Mouse (Mus musculus) cerebellum, adult 9-11 months (tissue): ENCODE measurements around the gene Lmntd1.
"Not testable (repeated sequence)": the region's sequence is repeated elsewhere in the genome, so short reads cannot be mapped to it uniquely, and the experiment has no call there.

Experiments used
- DNase-seq: peaks from one replicate; pipeline ENCODE4 v3.0.0; 2022

Gene Lmntd1

GRCm38 (mm10) chr6:145338571-145339294, 275.4 kb downstream of the Lmntd1 start:
- peak; percentile 17 for DNase-seq

GRCm38 (mm10) chr6:145337521-145337920, 276.6 kb downstream of the Lmntd1 start:
- DNase-seq, result not testable (repeated sequence)

- no peak for DNase-seq
These were observed 278.0 kb downstream of the Lmntd1 start for GRCm38 (mm10) chr6:145335876-145336768.

GRCm38 (mm10) chr6:145334211-145334610, 279.9 kb downstream of the Lmntd1 start:
- no peak for DNase-seq

- no peak for DNase-seq
These were observed 287.8 kb downstream of the Lmntd1 start for GRCm38 (mm10) chr6:145326141-145326806.

DNA sequence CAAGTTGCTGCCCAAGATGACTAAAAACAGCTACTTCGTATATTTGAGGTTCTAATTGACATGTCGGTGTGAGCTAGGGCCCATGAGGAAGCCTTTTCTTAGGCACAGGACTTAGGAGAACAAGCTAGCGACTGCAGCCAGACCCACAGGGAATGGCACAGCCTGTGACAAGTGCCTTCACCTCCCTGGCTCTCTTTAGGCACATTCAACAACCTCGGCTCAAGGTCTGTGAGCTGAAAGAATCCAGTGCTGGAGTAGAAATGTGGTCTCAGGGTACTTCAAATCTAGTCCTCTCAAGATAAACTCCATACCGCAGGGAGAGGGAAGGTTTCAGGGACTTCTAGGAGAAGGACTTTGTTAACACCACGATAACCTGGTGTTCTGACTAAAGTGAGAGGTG, 289.0 kb downstream of the Lmntd1 start:
- DNase-seq, result no peak

- no peak for DNase-seq
These were observed 289.6 kb downstream of the Lmntd1 start for GRCm38 (mm10) chr6:145324470-145324869.

DNA sequence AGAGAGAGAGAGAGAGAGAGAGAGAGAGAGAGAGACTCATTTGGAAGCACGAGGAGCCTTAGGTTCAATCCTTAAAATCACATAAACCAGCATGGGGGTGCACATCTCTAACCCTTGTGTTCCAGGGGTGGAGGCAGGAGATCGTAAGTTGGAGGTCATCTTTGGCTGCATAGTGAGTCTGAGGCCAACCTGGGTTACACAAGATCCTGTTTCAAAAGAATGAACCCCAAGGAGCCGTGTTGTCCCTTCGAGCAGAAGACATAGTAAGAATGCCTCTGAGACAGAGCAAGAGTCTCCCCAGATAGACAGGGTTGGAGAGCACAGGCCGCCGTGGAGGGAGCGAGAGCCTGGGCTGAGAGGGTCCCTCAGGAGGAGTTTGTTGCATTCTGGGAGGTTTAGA, 291.9 kb downstream of the Lmntd1 start:
- DNase-seq, result no peak

GRCm38 (mm10) chr6:145320156-145320555, 294.0 kb downstream of the Lmntd1 start:
- DNase-seq, result no peak
